Mouse (Mus musculus) c-Kit-positive CD71-negative TER-119-negative erythroid progenitor cells, embryonic 14.5 days (primary cell): Measurements from ENCODE around the gene Hal.

ENCODE experiments used
- DNase-seq: peaks from one replicate; pipeline ENCODE4 v3.0.0-alpha.2; 2013; ENCODE audit warnings: low read depth

Hal gene

GRCm38 (mm10) chr10:93488066-93488827, at the start of gene Hal:
Hal (plus strand) TSS chr10:93488768.
- peak; percentile 30 for DNase-seq

- DNase-seq, result no peak
These were observed 47.1 kb upstream of the Hal start for GRCm38 (mm10) chr10:93441501-93441900.

- no peak for DNase-seq
These were observed 46.4 kb upstream of the Hal start for GRCm38 (mm10) chr10:93442183-93442582.

DNA sequence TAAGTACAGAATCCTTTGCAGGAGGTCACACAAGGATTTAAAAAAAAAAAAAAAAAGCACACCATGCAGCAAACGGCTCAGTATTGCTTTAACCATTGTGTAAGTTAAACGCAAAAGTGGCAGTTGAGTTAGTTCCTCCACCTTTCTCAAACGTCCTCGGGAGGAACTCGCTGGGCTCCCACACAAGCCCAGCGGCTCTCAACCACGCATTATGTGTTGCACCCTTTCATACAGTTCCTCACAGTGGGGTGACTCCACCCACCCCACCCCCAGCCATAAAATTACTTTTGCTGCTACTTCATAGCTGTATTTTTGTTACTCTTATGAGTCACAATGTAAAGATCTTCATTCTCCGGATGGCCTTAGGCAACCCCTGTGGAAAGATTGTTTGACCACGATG, 44.2 kb upstream of the Hal start:
- DNase-seq, result no peak

DNA sequence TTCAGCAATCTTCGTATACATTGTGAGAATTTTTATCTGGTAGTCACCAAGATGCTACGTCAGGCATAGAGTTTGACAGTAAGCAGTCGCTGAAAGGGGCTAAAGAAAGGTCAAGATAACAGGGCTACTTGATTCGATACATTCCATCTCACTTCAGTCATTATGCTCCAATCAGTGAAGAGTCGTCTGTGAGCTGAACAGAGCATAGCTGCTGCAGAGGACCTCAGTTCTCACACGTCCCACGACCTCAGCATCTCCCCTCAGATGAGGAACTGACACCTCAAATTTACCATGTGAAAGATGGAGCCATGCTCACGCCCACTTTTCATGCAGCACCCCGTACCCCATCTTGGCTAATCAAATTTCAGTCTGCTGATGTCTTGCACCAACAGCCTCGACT, 41.2 kb upstream of the Hal start:
- DNase-seq, result no peak

DNA sequence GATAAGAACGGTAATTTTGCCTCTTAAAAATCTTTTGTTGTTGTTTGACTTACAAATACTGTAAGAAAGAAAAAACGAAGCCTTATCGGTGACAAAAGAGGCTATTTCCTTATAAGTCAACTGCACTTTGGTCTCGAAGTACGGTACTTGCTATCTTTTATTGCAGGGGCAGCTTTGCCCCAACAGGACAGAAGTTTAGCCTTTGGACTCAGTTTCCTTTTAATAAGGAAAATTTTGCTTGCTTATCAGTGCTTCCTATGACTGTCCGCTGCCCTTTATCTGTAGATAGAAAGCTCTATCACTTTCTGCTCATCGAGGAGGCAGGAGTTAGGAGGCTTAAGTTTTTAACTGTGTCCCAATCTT, 33.9 kb upstream of the Hal start:
- no peak for DNase-seq

- DNase-seq, result no peak
These were observed 28.5 kb upstream of the Hal start for GRCm38 (mm10) chr10:93460106-93460505.

DNA sequence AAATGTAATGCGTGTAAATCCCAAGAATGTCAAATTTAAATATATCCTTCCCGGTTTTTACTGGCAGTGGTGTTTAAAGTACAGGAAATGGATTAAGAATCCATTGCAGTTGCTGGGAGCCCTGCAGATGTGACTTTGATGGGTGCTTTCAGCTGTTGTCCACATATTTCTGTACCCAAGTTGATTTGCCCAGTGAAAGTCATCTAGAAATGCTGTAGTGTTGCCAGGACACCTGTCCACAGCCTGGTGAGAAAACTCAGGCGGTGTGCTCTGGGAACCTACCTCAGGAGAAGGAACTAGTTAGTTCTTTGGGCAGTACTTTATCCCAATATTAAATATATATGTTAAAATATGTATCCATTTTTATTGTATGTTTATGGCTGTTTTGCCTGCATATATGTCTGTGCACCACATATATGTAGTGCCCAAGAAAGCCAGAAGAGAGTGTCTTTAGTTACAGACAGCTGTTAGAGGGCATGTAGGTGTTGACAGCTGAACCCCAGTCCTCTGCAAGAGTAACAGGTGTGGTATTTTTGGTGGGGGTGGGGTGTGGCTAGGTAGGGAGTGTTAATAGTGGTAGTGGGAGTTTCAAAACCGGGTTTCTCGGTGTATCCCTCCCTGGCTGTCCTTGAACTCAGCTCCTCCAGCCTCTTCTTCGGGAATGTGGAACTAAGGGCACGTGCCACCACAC, 25.7 kb upstream of the Hal start:
- no peak for DNase-seq

DNA sequence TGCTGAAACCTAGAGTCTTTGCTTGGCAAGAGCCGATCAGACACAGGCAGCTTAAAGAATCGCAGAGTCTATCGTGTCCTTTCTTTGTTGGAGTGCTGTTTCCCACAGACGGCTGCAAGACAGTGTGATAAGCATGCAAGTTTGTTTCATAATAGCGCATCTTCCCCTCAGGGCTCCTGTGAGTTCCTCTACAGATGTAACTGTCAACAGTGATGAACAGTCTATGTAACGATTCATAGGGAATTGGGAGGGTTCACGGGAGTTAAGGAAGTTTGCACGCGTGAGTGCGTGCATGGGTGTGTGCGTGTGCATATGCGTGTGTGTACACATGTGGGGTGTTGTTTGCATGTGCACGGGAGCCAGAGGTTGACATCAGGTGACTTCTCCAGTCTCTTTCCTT, 25.0 kb upstream of the Hal start:
- DNase-seq, result no peak

- DNase-seq, result no peak
These were observed 21.3 kb upstream of the Hal start for GRCm38 (mm10) chr10:93467259-93467658.

- no peak for DNase-seq
These were observed 20.8 kb upstream of the Hal start for GRCm38 (mm10) chr10:93467791-93468190.

DNA sequence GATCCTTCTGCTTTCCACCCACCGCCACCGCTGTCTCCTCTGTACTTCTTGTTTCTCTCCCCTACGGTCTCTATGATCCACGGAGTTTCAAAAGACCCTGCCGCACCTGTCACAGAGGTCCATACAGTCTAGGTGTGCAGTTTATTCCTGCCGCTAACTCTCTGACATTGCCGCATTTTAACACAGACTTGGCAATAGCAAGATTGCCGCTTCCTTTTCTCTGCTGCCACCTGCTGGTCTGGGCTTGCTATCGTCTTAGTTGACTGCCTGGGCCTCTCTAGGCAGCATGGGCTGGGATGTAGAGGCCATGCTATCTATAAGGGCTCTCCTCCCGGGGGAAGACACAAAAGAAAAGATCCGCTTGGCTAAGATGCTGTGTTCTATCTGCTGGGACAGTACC, 17.2 kb upstream of the Hal start:
- DNase-seq, result peak; percentile 78

DNA sequence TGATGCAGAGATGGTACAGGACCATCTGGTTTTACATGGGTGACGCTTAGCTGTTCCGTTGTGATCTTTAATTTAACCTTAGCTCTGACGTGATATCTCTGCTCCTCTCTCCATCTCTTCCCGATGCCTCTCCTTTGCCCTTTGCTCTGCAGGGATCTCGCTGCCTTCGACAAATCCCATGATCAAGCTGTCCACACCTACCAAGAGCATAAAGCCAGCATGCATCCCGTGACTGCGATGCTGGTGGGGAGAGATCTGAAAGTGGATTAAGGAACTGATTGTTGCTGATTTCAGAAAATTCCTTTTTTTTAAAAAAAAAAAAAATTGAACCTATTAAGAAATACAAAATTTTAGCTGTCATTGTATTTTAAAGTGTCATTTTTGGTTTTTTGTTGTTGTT, 4.1 kb upstream of the Hal start:
- no peak for DNase-seq

DNA sequence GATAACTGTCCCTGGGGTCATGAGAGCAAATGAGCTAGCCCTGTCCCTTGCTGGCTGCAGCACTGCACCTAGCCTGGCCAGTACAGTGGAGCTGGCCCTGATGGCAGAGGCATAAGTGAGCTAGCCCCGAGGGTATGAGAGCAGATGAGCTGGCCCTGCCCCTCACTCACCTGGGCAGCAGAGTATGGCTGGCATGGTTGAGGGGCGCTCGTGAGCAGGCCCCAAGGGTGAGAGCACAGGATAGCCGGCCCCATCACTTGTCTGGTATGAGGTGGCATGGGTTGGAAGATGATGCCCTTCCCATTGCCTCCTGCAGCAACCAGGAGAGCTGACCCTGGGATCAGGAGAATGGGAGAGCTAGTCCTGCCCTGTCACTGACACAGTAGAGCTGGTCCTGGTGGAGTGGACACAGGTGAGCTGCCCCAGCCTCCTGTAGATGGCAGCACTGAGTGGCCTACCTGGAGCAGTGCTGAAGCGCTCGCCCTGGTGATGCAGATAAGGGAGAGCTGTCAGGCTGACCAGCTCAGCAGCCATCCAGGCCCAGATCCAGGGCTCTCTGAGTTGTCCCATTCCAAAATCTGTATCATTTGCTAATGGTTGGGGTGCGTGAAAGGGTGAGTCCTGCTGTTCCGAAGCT, 3.4 kb upstream of the Hal start:
- DNase-seq, result peak; percentile 12

- DNase-seq, result no peak
These were observed 1.9 kb upstream of the Hal start for GRCm38 (mm10) chr10:93486622-93487021.

GRCm38 (mm10) chr10:93488828-93489226, 259 bp downstream of the Hal start:
- DNase-seq, result no peak

DNA sequence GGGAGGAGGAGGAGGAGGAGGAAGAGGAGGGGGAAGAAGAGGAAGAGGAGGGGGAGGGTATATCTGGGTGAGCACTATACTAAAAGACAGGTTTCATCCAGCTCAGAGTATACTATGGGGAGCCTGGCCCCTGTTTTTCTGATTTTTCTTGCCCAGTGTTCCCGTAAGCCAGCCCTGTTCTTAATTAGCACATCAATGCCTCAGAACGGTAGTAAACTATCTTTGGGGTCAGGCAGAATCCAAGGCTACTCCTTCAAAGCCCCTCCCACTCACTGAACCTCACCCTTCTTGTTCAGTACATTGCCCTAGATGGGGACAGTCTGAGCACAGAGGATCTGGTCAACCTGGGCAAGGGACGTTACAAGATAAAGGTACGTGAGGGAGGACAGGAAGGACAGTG, 1.9 kb downstream of the Hal start:
- DNase-seq, result no peak

DNA sequence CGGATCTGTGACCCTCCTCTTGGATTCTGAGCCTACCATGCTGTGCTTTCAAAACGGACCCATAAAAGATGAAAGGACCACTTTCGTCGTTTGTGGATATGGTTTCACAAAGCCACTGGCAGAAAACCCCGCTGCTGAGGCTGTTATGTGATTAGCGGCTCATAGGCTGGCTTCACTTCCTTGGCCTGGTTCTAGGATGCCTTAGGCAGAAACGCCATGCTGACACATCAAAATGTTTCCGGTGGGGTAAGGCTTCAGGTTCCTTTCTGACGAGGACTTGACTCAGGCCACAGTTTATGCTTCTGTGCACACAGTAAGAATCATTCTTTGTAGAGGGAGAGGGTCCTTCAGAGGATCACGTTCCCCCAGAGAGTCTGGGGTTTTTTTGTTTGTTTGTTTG, 12.3 kb downstream of the Hal start:
- no peak for DNase-seq

GRCm38 (mm10) chr10:93501346-93501745, 12.8 kb downstream of the Hal start:
- DNase-seq, result no peak

- DNase-seq, result no peak
These were observed 19.9 kb downstream of the Hal start for GRCm38 (mm10) chr10:93508383-93508970.

GRCm38 (mm10) chr10:93509532-93510153, 21.1 kb downstream of the Hal start:
- no peak for DNase-seq

DNA sequence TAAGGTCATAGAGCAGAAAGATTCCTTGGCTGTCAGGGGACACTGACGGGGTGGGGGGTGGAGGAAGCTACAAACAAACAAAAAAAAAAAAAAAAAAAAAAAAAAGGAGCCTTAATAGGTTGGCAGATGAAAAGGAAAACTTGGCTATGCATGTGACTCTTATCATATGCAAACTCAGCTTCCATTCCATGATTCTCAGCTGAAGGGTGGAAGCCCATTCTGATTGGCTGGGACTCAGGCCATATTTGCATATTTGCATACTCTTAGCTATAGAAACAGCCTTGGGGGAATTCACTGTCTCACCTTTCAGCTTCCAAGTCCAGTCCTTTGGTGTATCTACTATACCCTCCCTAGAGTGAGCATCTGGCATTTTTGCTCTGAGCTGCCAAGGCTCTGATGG, 26.9 kb downstream of the Hal start:
- DNase-seq, result no peak

- no peak for DNase-seq
These were observed 27.4 kb downstream of the Hal start for GRCm38 (mm10) chr10:93515927-93516326.
